Mouse (Mus musculus) heart, postnatal 25 days (tissue): Measurements from ENCODE around the gene Tubb1. TPM values are rescaled to one million over a fixed set of nuclear protein-coding genes. Genes with fewer than 3 reads are reported as not detected.

Source experiments
- DNase-seq: peaks from one replicate; pipeline ENCODE4 v3.0.0; 2022; ENCODE audit warnings: low spot score
- intact Hi-C: fragments of 180-260 bp; cut with DNase I; formaldehyde crosslinking; loops from one replicate; pipeline ENCODE4 v1.15.1; 2025
- total RNA-seq, 2 experiments: library from RNA; stranded (reverse); gene quantifications; 2 replicates each; pipeline ENCODE4 v1.2.3; 2021

Tubb1 gene
- total RNA-seq, 2 experiments from 2014 or later: 3.0 to 5.8 TPM

DNA sequence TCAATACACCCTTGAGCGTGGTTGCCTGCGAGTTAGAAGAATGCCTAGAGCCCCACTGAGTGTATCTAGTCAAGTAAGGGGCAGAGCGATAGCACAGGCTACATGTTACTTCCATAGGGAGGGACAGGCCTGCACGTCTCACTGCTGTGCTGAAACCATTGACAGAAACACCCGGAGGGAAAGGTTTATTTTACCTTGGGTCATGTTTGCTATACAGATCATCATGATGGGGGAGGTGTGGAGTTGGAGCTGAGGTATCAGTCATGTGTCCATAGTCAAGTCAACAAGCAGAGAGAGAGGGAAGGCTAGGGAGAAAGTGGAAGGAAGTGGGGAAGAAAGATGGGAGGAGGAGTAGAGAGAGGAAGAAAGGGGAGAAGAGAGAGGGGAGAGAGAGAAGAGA lies 36.5 kb downstream of the Tubb1 start:
- intact Hi-C loops: no loop called here
- no peak for DNase-seq

- DNase-seq: no peak
- intact Hi-C loops: loop anchor here (1.0 kb wide), 1 partner anchor 181 kb away; no protein-coding TSS in a partner anchor
Observed at GRCm38 (mm10) chr2:174492858-174493257, 42.4 kb downstream of the Tubb1 start.

DNA sequence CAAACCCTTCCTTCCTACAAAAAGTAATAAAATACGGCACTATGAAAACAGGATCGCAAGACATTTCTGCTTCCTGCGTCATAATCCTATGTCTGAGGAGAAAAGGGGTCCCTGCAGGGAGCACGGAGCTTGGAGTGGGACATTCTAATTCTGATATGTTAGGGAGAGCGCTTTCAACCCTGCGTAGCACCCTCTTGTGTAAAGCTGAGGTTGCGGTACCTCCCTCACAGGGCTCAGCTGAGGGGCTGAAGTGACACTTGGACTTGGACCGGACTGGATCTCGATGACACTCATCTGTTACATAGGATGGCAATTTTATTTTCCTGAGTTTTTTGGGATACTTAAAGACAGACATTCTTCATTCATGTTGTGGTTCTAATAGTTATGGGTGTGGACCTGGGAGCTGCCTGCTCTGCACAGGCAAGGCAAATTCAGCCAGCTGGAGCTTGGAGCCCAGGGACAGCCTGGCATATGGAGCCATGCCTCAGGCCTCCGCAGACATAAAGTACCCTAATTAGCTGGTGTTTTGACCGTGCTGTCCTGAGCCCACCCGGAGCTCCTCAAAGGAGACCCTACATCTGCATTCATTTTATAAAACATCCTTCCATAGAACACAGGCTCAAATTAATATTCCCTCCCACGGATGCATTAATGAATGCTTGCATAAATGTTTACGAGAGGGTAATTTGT lies 50.5 kb downstream of the Tubb1 start:
- intact Hi-C loops: no loop called here
- DNase-seq: no peak

DNA sequence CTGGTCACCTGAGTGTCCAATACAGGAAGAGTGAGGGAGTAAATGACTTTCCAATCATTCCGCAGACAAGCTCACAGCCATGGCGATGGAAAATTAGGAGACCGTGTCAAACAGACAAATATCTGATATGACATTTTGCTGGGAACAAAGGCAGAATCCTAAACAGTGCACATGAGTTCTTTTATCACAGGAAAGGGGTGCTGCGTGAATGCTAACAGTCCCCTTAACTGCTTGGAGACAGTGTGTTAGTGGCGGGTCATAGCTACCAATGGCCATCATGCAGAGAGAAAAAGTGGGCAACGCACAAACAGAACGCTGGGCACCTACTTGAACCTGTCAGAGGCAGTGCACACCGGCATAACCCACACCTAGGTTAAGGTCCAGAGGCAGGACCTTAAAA lies 51.0 kb downstream of the Tubb1 start:
- intact Hi-C loops: no loop called here

DNA sequence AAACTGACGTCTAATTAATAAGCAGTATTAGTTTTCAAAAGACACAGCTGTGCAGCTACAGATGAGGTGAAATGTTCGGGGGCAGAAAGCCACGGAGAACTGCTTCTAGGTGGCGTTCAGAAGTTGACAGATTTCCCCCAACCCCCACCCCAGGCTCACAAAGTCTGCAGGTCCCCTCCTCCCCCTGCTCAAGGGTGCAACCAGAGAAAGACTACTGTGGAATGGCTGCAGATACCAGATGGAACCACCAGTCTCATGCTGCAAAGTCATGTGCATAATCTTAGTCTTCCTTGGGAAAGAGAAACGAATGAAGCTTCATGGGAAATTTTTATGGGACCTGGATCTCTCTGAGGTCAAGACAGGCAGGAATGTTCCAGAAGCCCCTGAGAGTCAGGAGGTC lies 51.8 kb downstream of the Tubb1 start:
- intact Hi-C loops: no loop called here
- DNase-seq: no peak

More for the DNA sequence above, 51.0 kb downstream of the Tubb1 start:
- DNase-seq: no peak

GRCm38 (mm10) chr2:174502831-174503460 lies 52.5 kb downstream of the Tubb1 start:
- DNase-seq: no peak
- intact Hi-C loops: no loop called here

Other genes starting within 250 kb of the Tubb1 start
- gene Gnas, start 166.4 kb upstream of the Tubb1 start, total RNA-seq: 1,000 to 10,000 TPM; 1,170 to 1,213 TPM
- gene Gm20721, start 104.0 kb upstream of the Tubb1 start, total RNA-seq: 1 to 10 TPM; 1.6 to 2.2 TPM
- gene Nelfcd, start 34.9 kb upstream of the Tubb1 start, total RNA-seq: 10 to 100 TPM; 29.0 to 30.1 TPM
- 10 to 100 TPM; 29.8 to 30.8 TPM for gene Ctsz, start 11.7 kb upstream of the Tubb1 start, total RNA-seq
- 1,000 to 10,000 TPM; 1,566 to 1,609 TPM for gene Atp5e, start 13.4 kb downstream of the Tubb1 start, total RNA-seq
- gene Prelid3b, start 22.4 kb downstream of the Tubb1 start, total RNA-seq: 10 to 100 TPM; 65.1 to 68.1 TPM
- under 1 TPM; 0.08 TPM for gene Zfp831, start 192.8 kb downstream of the Tubb1 start, total RNA-seq